Mouse (Mus musculus) G1E (cell line): Measurements from ENCODE around the gene Frmd8. TPM values are rescaled to one million over a fixed set of nuclear protein-coding genes. Genes with fewer than 3 reads are reported as not detected.
"Not testable (repeated sequence)": the region's sequence is repeated elsewhere in the genome, so short reads cannot be mapped to it uniquely, and the experiment has no call there.

ENCODE experiments used
- ATAC-seq: 2 replicates; pipeline ENCODE4 v1.8.0; 2016; ENCODE audit warnings: mild to moderate bottlenecking; ENCODE audit not compliant: insufficient number of reproducible peaks, poor library complexity, low FRiP score, severe bottlenecking; ENCODE audit errors: extremely low read depth
- DNase-seq: peaks from one replicate; pipeline ENCODE4 v3.0.0; 2012; ENCODE audit warnings: low spot score
- H3K27me3 ChIP-seq: 2 replicates; pipeline ENCODE4 v1.6.1; 2012; ENCODE audit warnings: mild to moderate bottlenecking, low read length, inconsistent platforms; ENCODE audit not compliant: insufficient read depth
- H3K36me3 ChIP-seq: replicated peaks from 2 replicates; pipeline ENCODE3; 2012; ENCODE audit warnings: mild to moderate bottlenecking, inconsistent platforms
- H3K4me1 ChIP-seq: 2 replicates; pipeline ENCODE4 v1.6.1; 2012; ENCODE audit warnings: low read depth, low read length, inconsistent platforms, mixed read lengths; ENCODE audit not compliant: insufficient read depth
- H3K4me3 ChIP-seq: 2 replicates; pipeline ENCODE4 v1.5.1; 2012; ENCODE audit warnings: low read depth, mild to moderate bottlenecking, inconsistent platforms, low read length, moderate library complexity, mixed read lengths
- H3K9me3 ChIP-seq: replicated peaks from 2 replicates; pipeline ENCODE4 v1.6.1; 2012; ENCODE audit warnings: inconsistent platforms
- CTCF ChIP-seq: IDR thresholded peaks from 2 replicates; pipeline ENCODE4 v1.5.1; 2012; ENCODE audit warnings: low read depth, low read length, inconsistent platforms, mixed read lengths
- GATA1 ChIP-seq: IDR thresholded peaks from 2 replicates; pipeline ENCODE4 v1.6.1; 2012; ENCODE audit warnings: borderline replicate concordance, low read length, inconsistent platforms, mixed read lengths
- GATA2 ChIP-seq: IDR thresholded peaks from 2 replicates; pipeline ENCODE4 v1.6.1; 2012; ENCODE audit warnings: low read depth, low read length, inconsistent platforms, borderline replicate concordance
- POLR2AphosphoS5 ChIP-seq: IDR thresholded peaks from 2 replicates; pipeline ENCODE4 v1.6.1; 2012; ENCODE audit warnings: low read depth, low read length, inconsistent platforms; ENCODE audit not compliant: insufficient replicate concordance
- TAL1 ChIP-seq: conservative IDR thresholded peaks from 2 replicates; pipeline ENCODE4 v1.6.1; 2012; ENCODE audit warnings: low read depth, low read length, inconsistent platforms, mixed read lengths
- polyA plus RNA-seq: library from polyadenylated mRNA; stranded (reverse); fragments of >175 nt; gene quantifications from 2 replicates; pipeline ENCODE4 v1.2.3, GENCODE M21; 2012
- total RNA-seq, 2 experiments: library from RNA; stranded (forward) in 1 of 2; stranded (reverse) in 1 of 2; fragments of 200-1000 nt in 1 of 2; fragments of >200 nt in 1 of 2; fragmentation: Nextera tagmentation in 1 of 2; gene quantifications; 2 replicates each; pipeline ENCODE4 v1.2.3; 2014 to 2017

Gene Frmd8
- total and polyA plus RNA-seq, 3 experiments: 15.1 to 21.9 (median 15.2) TPM

GRCm38 (mm10) chr19:5885838-5886237 is 10.8 kb upstream of the Frmd8 start:
- ATAC-seq (no peak), DNase-seq (no peak)
- Histone ChIP-seq H3K27me3 (no peaks in the 10 kb centered on the region; the same call in 1 of the 2 replicates), H3K4me3 (no peak overlapping the region), H3K9me3 (no peaks in the 10 kb centered on the region), H3K36me3 (no peaks in the 10 kb centered on the region), H3K4me1 (peaks cover 21% of the 10 kb centered on the region)
- no peak for TF ChIP-seq GATA1
- 0 out of 2 replicates have a peak, but pooled peaks have one; percentile 28 for TF ChIP-seq CTCF

DNA sequence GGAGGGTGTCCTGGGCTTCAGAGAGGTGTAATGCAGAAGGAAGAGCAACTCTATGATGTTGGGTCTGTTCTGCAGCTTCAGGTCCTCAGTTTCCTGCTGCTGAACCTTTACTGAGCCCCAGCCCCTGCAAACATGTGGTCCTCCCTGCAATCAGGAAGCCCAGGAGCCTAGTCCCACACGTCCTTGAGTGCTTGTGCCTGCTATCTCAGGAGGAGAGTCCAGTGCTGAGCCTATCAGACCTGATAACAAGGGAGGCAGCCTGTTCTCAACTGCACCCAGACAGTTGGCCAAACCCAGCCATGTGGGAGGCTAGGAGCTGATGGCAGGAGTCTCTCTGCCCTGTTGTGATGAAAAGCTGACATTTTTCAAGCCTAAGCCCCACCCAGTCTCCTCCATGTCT is 8.9 kb upstream of the Frmd8 start:
- ATAC-seq: no peak; the same call in 1 of the 2 replicates
- no peaks in the 10 kb centered on the region for H3K36me3 ChIP-seq

GRCm38 (mm10) chr19:5882079-5882478 is 7.0 kb upstream of the Frmd8 start:
- not testable (repeated sequence) for ATAC-seq, H3K9me3 ChIP-seq, H3K36me3 ChIP-seq, H3K27me3 ChIP-seq, H3K4me3 ChIP-seq, DNase-seq
- peaks cover 36% of the 10 kb centered on the region for H3K4me1 ChIP-seq

More for the DNA sequence above, 8.9 kb upstream of the Frmd8 start:
- no peak for TF ChIP-seq TAL1
- no peak for TF ChIP-seq POLR2AphosphoS5
- TF ChIP-seq GATA1: no peak
- no peak for TF ChIP-seq GATA2
- TF ChIP-seq CTCF: no peak
- DNase-seq: no peak
- Histone ChIP-seq H3K27me3 (peaks cover 2% of the 10 kb centered on the region; the same call in 1 of the 2 replicates), H3K9me3 (no peaks in the 10 kb centered on the region), H3K4me3 (no peak overlapping the region), H3K4me1 (peaks cover 23% of the 10 kb centered on the region)

DNA sequence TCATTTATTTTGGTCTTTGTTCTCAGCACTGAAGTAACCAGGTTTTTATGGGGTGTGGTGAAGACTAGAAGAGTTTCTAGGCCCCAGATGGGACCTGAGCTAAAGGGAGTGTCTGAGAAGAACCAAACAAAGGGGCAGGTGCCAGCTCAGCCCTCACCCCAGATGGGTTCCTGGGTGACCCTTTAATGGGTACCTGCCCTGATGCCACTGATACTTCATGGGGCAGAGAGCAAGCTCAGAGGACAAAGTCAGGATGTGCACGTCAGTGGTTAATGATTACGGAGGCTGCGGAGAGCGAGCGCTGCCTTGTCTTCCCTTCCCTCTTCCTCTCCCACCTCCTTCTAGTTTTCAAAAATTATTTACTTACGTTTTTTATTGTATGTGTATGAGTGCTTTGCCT is 6.1 kb upstream of the Frmd8 start:
- H3K4me3 ChIP-seq: no peak overlapping the region
- H3K4me1 ChIP-seq: peaks cover 36% of the 10 kb centered on the region
- DNase-seq: no peak
- H3K36me3 ChIP-seq: no peaks in the 10 kb centered on the region
- ATAC-seq: no peak
- no peaks in the 10 kb centered on the region for H3K9me3 ChIP-seq
- peaks cover 2% of the 10 kb centered on the region; the same call in 1 of the 2 replicates for H3K27me3 ChIP-seq
- TF ChIP-seq GATA2 (no peak), POLR2AphosphoS5 (no peak), TAL1 (no peak), GATA1 (no peak), CTCF (no peak)

- no peak for TF ChIP-seq POLR2AphosphoS5
- TF ChIP-seq TAL1: no peak
- no peak for TF ChIP-seq CTCF
- TF ChIP-seq GATA1: no peak
- no peak for TF ChIP-seq GATA2
- ATAC-seq (no peak), DNase-seq (no peak)
- Histone ChIP-seq H3K4me1 (peaks cover 47% of the 10 kb centered on the region), H3K27me3 (peaks cover 2% of the 10 kb centered on the region; the same call in 1 of the 2 replicates), H3K9me3 (no peaks in the 10 kb centered on the region), H3K36me3 (no peaks in the 10 kb centered on the region), H3K4me3 (no peak overlapping the region)
These were observed 4.7 kb upstream of the Frmd8 start for GRCm38 (mm10) chr19:5879735-5880134.

DNA sequence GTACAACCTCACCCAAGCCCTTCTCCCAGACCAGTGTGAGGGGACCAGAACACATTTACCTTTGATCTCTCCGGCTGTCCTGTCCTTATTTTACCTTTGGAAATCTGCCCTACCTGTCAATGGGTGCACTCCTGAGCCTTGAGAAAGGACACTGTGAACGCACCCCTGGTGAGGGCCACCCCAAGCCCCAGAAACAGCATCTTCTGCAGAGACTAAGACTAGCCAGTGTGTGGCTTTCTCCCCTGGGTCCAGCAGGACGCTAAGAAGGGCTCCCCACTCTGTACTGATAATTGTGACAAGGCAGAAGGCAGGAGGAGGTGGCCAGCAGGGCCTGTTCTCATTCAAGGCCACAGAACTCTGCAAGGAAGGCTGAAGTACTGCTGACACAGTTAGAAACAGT is 3.8 kb upstream of the Frmd8 start:
- H3K4me3 ChIP-seq: no peak overlapping the region
- H3K9me3 ChIP-seq: no peaks in the 10 kb centered on the region
- no peak for ATAC-seq
- peaks cover 47% of the 10 kb centered on the region for H3K4me1 ChIP-seq
- TF ChIP-seq GATA1: no peak
- no peak for TF ChIP-seq TAL1
- TF ChIP-seq GATA2: no peak
- TF ChIP-seq POLR2AphosphoS5: no peak
- TF ChIP-seq CTCF: no peak
- H3K27me3 ChIP-seq: peaks cover 2% of the 10 kb centered on the region; the same call in 1 of the 2 replicates
- peaks cover under 1% of the 10 kb centered on the region for H3K36me3 ChIP-seq
- no peak for DNase-seq

GRCm38 (mm10) chr19:5878362-5878722 is 3.3 kb upstream of the Frmd8 start:
- H3K36me3 ChIP-seq: peaks cover 6% of the 10 kb centered on the region
- DNase-seq (no peak), ATAC-seq (no peak)
- peaks cover 47% of the 10 kb centered on the region for H3K4me1 ChIP-seq
- H3K9me3 ChIP-seq: no peaks in the 10 kb centered on the region
- peaks cover 2% of the 10 kb centered on the region; the same call in 1 of the 2 replicates for H3K27me3 ChIP-seq
- TF ChIP-seq POLR2AphosphoS5: no peak
- TF ChIP-seq CTCF: no peak; the same call in 1 of the 2 replicates
- no peak for TF ChIP-seq TAL1
- TF ChIP-seq GATA1: no peak
- TF ChIP-seq GATA2: no peak
- peak overlapping the region; percentile 1; the same call in 1 of the 2 replicates for H3K4me3 ChIP-seq
